Mouse (Mus musculus) adrenal gland, postnatal 36 days (tissue): ENCODE results near the gene Zer1. TPM values are rescaled to one million over a fixed set of nuclear protein-coding genes. Genes with fewer than 3 reads are reported as not detected.
A peak's percentile ranks its signal among the peaks of the same experiment; 100 is the strongest.
"Not testable (repeated sequence)": the region's sequence is repeated elsewhere in the genome, so short reads cannot be mapped to it uniquely, and the experiment has no call there.

Experiments used
- DNase-seq, 2 experiments: peaks; one replicate each; pipeline ENCODE4 v3.0.0; 2021; ENCODE audit warnings: mixed read lengths in 1 of 2
- total RNA-seq, 2 experiments: library from RNA; stranded (reverse); gene quantifications; 2 replicates each; pipeline ENCODE4 v1.2.3; 2021

Gene Zer1
- total RNA-seq, 2 experiments from 2014 or later: 32.0 to 40.7 TPM

GRCm38 (mm10) chr2:30077502-30078348 is 46.7 kb downstream of the Zer1 start, which contains the start of gene Pkn3:
TSS of gene Pkn3 (plus strand) at chr2:30077684.
- DNase-seq: peak; percentile 91 to 94

GRCm38 (mm10) chr2:30076959-30077358 is 47.4 kb downstream of the Zer1 start:
- DNase-seq: no peak

GRCm38 (mm10) chr2:30076439-30076838 is 47.9 kb downstream of the Zer1 start:
- no peak for DNase-seq

GRCm38 (mm10) chr2:30075625-30076024 is 48.8 kb downstream of the Zer1 start:
- peak; percentile 39 to 41 for DNase-seq

- no peak for DNase-seq
Measured at GRCm38 (mm10) chr2:30073285-30073684, 51.1 kb downstream of the Zer1 start.

GRCm38 (mm10) chr2:30072875-30073274 is 51.5 kb downstream of the Zer1 start:
- DNase-seq: no peak

- DNase-seq: no peak
Measured at GRCm38 (mm10) chr2:30067962-30068361, 56.4 kb downstream of the Zer1 start.

- DNase-seq: peak; percentile 55 to 59
Measured at GRCm38 (mm10) chr2:30067031-30067888, 57.1 kb downstream of the Zer1 start.

GRCm38 (mm10) chr2:30066046-30066901 is 58.1 kb downstream of the Zer1 start:
- DNase-seq: peak; percentile 98 to 99

GRCm38 (mm10) chr2:30064298-30064697 is 60.1 kb downstream of the Zer1 start:
- DNase-seq: no peak

GRCm38 (mm10) chr2:30063791-30064190 is 60.6 kb downstream of the Zer1 start:
- DNase-seq: no peak

- peak; percentile 69 to 74 for DNase-seq
Measured at GRCm38 (mm10) chr2:30063235-30063634, 61.1 kb downstream of the Zer1 start.

- DNase-seq: peak; percentile 66 to 78
Measured at GRCm38 (mm10) chr2:30062249-30063093, 61.9 kb downstream of the Zer1 start.

- peak; percentile 56 to 69 for DNase-seq
Measured at GRCm38 (mm10) chr2:30061215-30062166, 62.9 kb downstream of the Zer1 start.

GRCm38 (mm10) chr2:30058418-30058817 is 66.0 kb downstream of the Zer1 start:
- DNase-seq: no peak

GRCm38 (mm10) chr2:30057223-30057904 is 67.0 kb downstream of the Zer1 start, which contains the start of gene Set:
TSS of gene Set (plus strand) at chr2:30057378.
- peak; percentile 72 to 75 for DNase-seq

- peak; percentile 52 to 66 for DNase-seq
Measured at GRCm38 (mm10) chr2:30056736-30057135, 67.6 kb downstream of the Zer1 start.

- DNase-seq: not testable (repeated sequence)
Measured at GRCm38 (mm10) chr2:30055310-30055709, 69.1 kb downstream of the Zer1 start.
